Mouse (Mus musculus): ENCODE measurements around the gene Elk3.

DNA sequence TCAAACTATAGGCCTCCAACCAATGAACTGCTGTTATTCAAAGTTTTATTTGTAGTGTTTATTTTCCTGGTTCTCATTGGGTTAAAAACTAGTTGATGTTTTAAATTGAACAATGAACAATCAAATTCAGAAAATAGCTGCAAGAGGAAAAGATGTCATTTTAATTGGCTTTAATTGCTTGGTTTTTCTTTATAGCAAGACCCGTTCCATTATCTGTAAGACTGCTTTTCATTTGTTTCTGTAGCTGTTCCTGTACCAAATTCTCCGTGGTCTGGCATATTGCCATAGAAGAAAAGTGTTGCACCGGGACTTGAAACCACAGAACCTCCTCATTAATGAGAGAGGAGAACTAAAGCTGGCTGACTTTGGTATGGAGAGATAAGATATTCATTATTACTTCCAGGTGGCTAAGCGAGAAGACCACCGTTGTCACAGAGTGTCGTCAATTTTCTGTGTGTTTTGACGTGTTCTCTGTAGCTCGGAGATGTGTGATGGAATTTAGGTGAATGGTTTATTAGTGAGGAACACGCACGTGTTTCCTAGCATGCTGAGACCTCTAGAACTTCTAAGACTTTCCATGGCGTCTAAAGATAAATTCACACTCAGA lies 82.4 kb downstream of the Elk3 start:
- no peak for TF ChIP-seq CTCF (IDR thresholded peaks at IDR 0.05; ENCODE audit: low read depth, low read length)
- no peak for TF ChIP-seq GATA1 (IDR thresholded peaks at IDR 0.05; ENCODE audit: borderline replicate concordance, low read length)
- peak; percentile 59 for TF ChIP-seq TAL1 (conservative IDR thresholded peaks at IDR 0.05; ENCODE audit: low read depth, low read length)

Measured in G1E (cell line).